Mouse (Mus musculus): ENCODE data around the gene Pax3. TPM values are rescaled to one million over a fixed set of nuclear protein-coding genes. Genes with fewer than 3 reads are reported as not detected.

Gene Pax3
- total and polyA plus RNA-seq, 2 experiments from 2014 or later = 0.19 to 0.40 TPM

GRCm38 (mm10) chr1:78172334-78172733 is 24.6 kb downstream of the Pax3 start:
- Histone ChIP-seq H3K9ac (no peak overlapping the region), H3K36me3 (ENCODE audit: insufficient read depth) (no peaks in the 10 kb centered on the region), H3K9me3 (ENCODE audit: low read length) (no peaks in the 10 kb centered on the region), H3K4me2 (ENCODE audit: low read depth) (no peak overlapping the region), H3K4me1 (ENCODE audit: insufficient read depth) (no peaks in the 10 kb centered on the region), H3K4me3 (ENCODE audit: low read depth, low read length) (no peak overlapping the region), H3K27ac (ENCODE audit: low read depth, low read length) (no peak overlapping the region), H3K27me3 (ENCODE audit: insufficient read depth, low read length) (peaks cover 84% of the 10 kb centered on the region)
- ATAC-seq (no peak), DNase-seq (peak; percentile 32)
- 12% methylated on average over 6 of the region's 6 CpGs for WGBS
- no peak for TF ChIP-seq CTCF (IDR thresholded peaks at IDR 0.05; ENCODE audit: low read depth)

GRCm38 (mm10) chr1:78171671-78172070 is 25.3 kb downstream of the Pax3 start:
- no peak for TF ChIP-seq CTCF (IDR thresholded peaks at IDR 0.05; ENCODE audit: low read depth)
- no peak for ATAC-seq
- Histone ChIP-seq H3K27me3 (ENCODE audit: insufficient read depth, low read length) (peaks cover 84% of the 10 kb centered on the region), H3K4me3 (ENCODE audit: low read depth, low read length) (no peak overlapping the region), H3K9ac (no peak overlapping the region), H3K27ac (ENCODE audit: low read depth, low read length) (no peak overlapping the region), H3K4me2 (ENCODE audit: low read depth) (no peak overlapping the region), H3K9me3 (ENCODE audit: low read length) (no peaks in the 10 kb centered on the region), H3K36me3 (ENCODE audit: insufficient read depth) (no peaks in the 10 kb centered on the region), H3K4me1 (ENCODE audit: insufficient read depth) (no peaks in the 10 kb centered on the region)
- DNase-seq = peak; percentile 30
- WGBS = 0% methylated on average over 1 of the region's 1 CpGs

- Histone ChIP-seq H3K9me3 (ENCODE audit: low read length) (no peaks in the 10 kb centered on the region), H3K9ac (no peak overlapping the region), H3K4me1 (ENCODE audit: insufficient read depth) (no peaks in the 10 kb centered on the region), H3K36me3 (ENCODE audit: insufficient read depth) (no peaks in the 10 kb centered on the region), H3K27me3 (ENCODE audit: insufficient read depth, low read length) (peaks cover 83% of the 10 kb centered on the region), H3K4me3 (ENCODE audit: low read depth, low read length) (no peak overlapping the region), H3K27ac (ENCODE audit: low read depth, low read length) (no peak overlapping the region), H3K4me2 (ENCODE audit: low read depth) (no peak overlapping the region)
- no peak for DNase-seq
- no peak for TF ChIP-seq CTCF (IDR thresholded peaks at IDR 0.05; ENCODE audit: low read depth)
- WGBS = 9% methylated on average over 9 of the region's 9 CpGs
- no peak for ATAC-seq
Measured at GRCm38 (mm10) chr1:78170771-78171170, 26.2 kb downstream of the Pax3 start.

GRCm38 (mm10) chr1:78168796-78169195 is 28.1 kb downstream of the Pax3 start:
- no peaks in the 10 kb centered on the region for H3K36me3 ChIP-seq (ENCODE audit: insufficient read depth)
- WGBS = 24% methylated on average over 3 of the region's 3 CpGs
- H3K4me1 ChIP-seq (ENCODE audit: insufficient read depth) = no peaks in the 10 kb centered on the region
- H3K9ac ChIP-seq = no peak overlapping the region
- H3K4me2 ChIP-seq (ENCODE audit: low read depth) = no peak overlapping the region
- H3K27me3 ChIP-seq (ENCODE audit: insufficient read depth, low read length) = peaks cover 91% of the 10 kb centered on the region
- H3K4me3 ChIP-seq (ENCODE audit: low read depth, low read length) = no peak overlapping the region
- H3K27ac ChIP-seq (ENCODE audit: low read depth, low read length) = no peak overlapping the region
- TF ChIP-seq CTCF (IDR thresholded peaks at IDR 0.05; ENCODE audit: low read depth) = no peak
- no peak for DNase-seq
- no peak for ATAC-seq
- H3K9me3 ChIP-seq (ENCODE audit: low read length) = no peaks in the 10 kb centered on the region

- peak; percentile 56; the same call in 1 of the 2 replicates for ATAC-seq
- WGBS = 7% methylated on average over 18 of the region's 18 CpGs
- Histone ChIP-seq H3K4me1 (ENCODE audit: insufficient read depth) (no peaks in the 10 kb centered on the region), H3K27me3 (ENCODE audit: insufficient read depth, low read length) (peaks cover 92% of the 10 kb centered on the region), H3K9ac (no peak overlapping the region), H3K36me3 (ENCODE audit: insufficient read depth) (no peaks in the 10 kb centered on the region), H3K4me2 (ENCODE audit: low read depth) (no peak overlapping the region), H3K27ac (ENCODE audit: low read depth, low read length) (no peak overlapping the region), H3K4me3 (ENCODE audit: low read depth, low read length) (no peak overlapping the region), H3K9me3 (ENCODE audit: low read length) (no peaks in the 10 kb centered on the region)
- no peak for DNase-seq
- no peak for TF ChIP-seq CTCF (IDR thresholded peaks at IDR 0.05; ENCODE audit: low read depth)
Measured at GRCm38 (mm10) chr1:78167577-78168286, 29.2 kb downstream of the Pax3 start.

- Histone ChIP-seq H3K9me3 (ENCODE audit: low read length) (no peaks in the 10 kb centered on the region), H3K27ac (ENCODE audit: low read depth, low read length) (no peak overlapping the region), H3K4me3 (ENCODE audit: low read depth, low read length) (no peak overlapping the region), H3K36me3 (ENCODE audit: insufficient read depth) (no peaks in the 10 kb centered on the region), H3K4me2 (ENCODE audit: low read depth) (no peak overlapping the region), H3K4me1 (ENCODE audit: insufficient read depth) (no peaks in the 10 kb centered on the region), H3K9ac (no peak overlapping the region), H3K27me3 (ENCODE audit: insufficient read depth, low read length) (peaks cover 79% of the 10 kb centered on the region)
- DNase-seq = no peak
- 85% methylated on average over 5 of the region's 5 CpGs for WGBS
- no peak for ATAC-seq
- no peak for TF ChIP-seq CTCF (IDR thresholded peaks at IDR 0.05; ENCODE audit: low read depth)
Measured at GRCm38 (mm10) chr1:78161745-78162144, 35.2 kb downstream of the Pax3 start.

GRCm38 (mm10) chr1:78157930-78158329 is 39.0 kb downstream of the Pax3 start:
- no peak overlapping the region for H3K27ac ChIP-seq (ENCODE audit: low read depth, low read length)
- no peak overlapping the region for H3K4me2 ChIP-seq (ENCODE audit: low read depth)
- ATAC-seq (no peak), DNase-seq (no peak)
- peaks cover 69% of the 10 kb centered on the region for H3K27me3 ChIP-seq (ENCODE audit: insufficient read depth, low read length)
- no peak for TF ChIP-seq CTCF (IDR thresholded peaks at IDR 0.05; ENCODE audit: low read depth)
- 31% methylated on average over 6 of the region's 6 CpGs for WGBS
- no peak overlapping the region for H3K4me3 ChIP-seq (ENCODE audit: low read depth, low read length)
- H3K9ac ChIP-seq = no peak overlapping the region
- no peaks in the 10 kb centered on the region for H3K4me1 ChIP-seq (ENCODE audit: insufficient read depth)
- no peaks in the 10 kb centered on the region for H3K36me3 ChIP-seq (ENCODE audit: insufficient read depth)
- H3K9me3 ChIP-seq (ENCODE audit: low read length) = no peaks in the 10 kb centered on the region

All from forebrain, postnatal 0 days (tissue).